Mouse (Mus musculus): ENCODE measurements around the gene Myom3. TPM values are rescaled to one million over a fixed set of nuclear protein-coding genes. Genes with fewer than 3 reads are reported as not detected.
A peak's percentile ranks its signal among the peaks of the same experiment; 100 is the strongest.

Gene Myom3
- polyA plus RNA-seq, 1 experiment from 2014 or later: 1.0 TPM

DNA sequence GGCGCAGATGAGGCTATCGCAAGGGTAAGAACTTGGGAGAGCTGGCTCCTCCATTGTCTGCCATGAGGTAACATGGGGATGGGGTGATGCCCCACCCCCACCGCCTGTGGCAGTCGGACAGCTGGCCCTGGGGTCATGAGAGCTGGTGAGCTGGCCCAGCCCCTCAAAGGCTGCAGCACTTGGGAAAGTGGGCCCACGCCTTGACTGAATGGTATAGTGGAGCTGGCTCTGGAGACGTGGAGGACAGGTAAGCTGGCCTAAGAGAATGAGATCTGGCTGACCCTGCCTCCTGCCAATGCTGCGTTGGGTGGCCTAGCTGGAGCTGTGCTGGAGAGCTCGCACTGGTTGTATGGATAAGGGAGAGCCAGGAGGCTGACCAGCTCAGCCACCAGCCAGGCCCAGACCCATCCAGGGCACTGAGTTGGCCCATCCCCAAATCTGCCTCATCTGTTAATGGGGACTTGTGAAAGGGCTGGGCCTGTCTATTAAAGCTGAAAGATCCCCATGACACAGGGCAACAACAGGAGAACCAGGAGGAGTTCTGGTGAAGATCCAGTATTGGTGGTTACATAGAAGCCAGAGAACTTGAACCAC lies 74.7 kb downstream of the Myom3 start:
- Histone ChIP-seq H3K27me3 (ENCODE audit: control insufficient read depth, insufficient read depth, low read depth, low read length) (no peaks in the 10 kb centered on the region), H3K4me3 (ENCODE audit: low read length) (no peak overlapping the region), H3K9ac (ENCODE audit: low read length) (no peak overlapping the region), H3K4me2 (ENCODE audit: low read depth, low read length) (no peak overlapping the region), H3K4me1 (replicated peaks; ENCODE audit: control insufficient read depth, insufficient read depth, low read length) (peaks cover 17% of the 10 kb centered on the region), H3K36me3 (ENCODE audit: control insufficient read depth, insufficient read depth, low read length) (no peaks in the 10 kb centered on the region), H3K27ac (ENCODE audit: low read length) (no peak overlapping the region), H3K9me3 (ENCODE audit: control insufficient read depth, low read length) (no peaks in the 10 kb centered on the region)
- no peak for ATAC-seq (ENCODE audit: low read depth)
- WGBS: 70% methylated on average over 8 of the region's 8 CpGs

DNA sequence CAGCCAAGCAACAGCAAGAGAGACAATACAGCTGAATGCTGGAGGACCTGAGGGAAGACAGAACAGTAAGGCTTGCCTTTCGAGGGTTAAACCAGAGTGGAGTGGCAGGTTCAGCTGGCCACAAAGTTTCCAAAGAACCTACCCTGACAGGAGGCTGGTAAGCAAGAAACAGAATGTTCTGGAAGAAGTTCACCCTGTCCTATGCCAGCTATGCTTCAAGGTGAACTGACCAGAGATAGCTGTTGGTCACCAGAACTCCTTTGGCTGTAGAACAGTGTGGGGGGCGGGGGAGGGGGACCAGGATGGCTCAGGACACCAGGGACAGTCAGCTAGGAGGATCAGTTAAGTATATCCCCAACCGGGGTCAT lies 79.4 kb downstream of the Myom3 start:
- no peak for ATAC-seq (ENCODE audit: low read depth)
- H3K9ac ChIP-seq (ENCODE audit: low read length): no peak overlapping the region
- 71% methylated on average over 3 of the region's 3 CpGs for WGBS
- H3K27me3 ChIP-seq (ENCODE audit: control insufficient read depth, insufficient read depth, low read depth, low read length): no peaks in the 10 kb centered on the region
- H3K4me2 ChIP-seq (ENCODE audit: low read depth, low read length): no peak overlapping the region
- H3K4me1 ChIP-seq (replicated peaks; ENCODE audit: control insufficient read depth, insufficient read depth, low read length): 0 out of 2 replicates have a peak, but pooled peaks cover 3% of the 10 kb centered on the region
- H3K27ac ChIP-seq (ENCODE audit: low read length): no peak overlapping the region
- no peaks in the 10 kb centered on the region for H3K36me3 ChIP-seq (ENCODE audit: control insufficient read depth, insufficient read depth, low read length)
- H3K4me3 ChIP-seq (ENCODE audit: low read length): no peak overlapping the region
- no peaks in the 10 kb centered on the region for H3K9me3 ChIP-seq (ENCODE audit: control insufficient read depth, low read length)

DNA sequence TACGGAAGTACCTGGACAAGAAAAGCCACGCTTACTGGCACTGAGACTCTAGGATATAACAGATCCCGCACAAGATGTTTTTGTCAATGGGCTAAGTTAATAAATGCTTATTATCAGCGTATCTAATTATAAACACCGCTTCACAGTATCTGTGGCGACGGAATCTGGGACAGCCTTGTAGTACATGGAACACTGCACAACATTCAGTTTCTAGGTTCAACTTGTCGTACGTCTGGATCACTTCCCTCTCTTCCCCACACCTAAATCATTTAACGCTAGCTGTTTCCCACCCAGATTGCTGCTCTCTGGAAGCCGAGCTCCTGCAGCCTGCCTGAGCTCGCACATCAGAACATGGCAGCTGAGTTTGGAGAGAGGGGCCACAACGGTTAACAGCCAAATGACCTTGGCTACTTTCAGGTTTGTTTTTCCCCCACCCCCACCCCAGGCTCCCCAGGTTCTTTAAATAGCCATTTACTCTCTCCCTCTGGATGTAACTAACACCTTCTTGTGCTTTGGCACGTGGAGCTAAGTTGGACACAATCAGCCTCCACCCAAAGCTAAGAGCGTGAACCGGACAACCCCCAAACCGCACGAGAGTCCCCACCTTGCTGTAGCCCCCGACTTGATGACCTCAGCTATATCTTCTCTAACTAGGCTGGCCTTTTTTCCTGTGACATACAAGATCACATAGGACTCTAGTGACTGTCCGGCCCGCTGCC lies 79.9 kb downstream of the Myom3 start:
- H3K4me3 ChIP-seq (ENCODE audit: low read length): no peak overlapping the region
- no peaks in the 10 kb centered on the region for H3K9me3 ChIP-seq (ENCODE audit: control insufficient read depth, low read length)
- ATAC-seq (ENCODE audit: low read depth): no peak
- no peak overlapping the region for H3K9ac ChIP-seq (ENCODE audit: low read length)
- H3K36me3 ChIP-seq (ENCODE audit: control insufficient read depth, insufficient read depth, low read length): no peaks in the 10 kb centered on the region
- H3K27ac ChIP-seq (ENCODE audit: low read length): no peak overlapping the region
- H3K27me3 ChIP-seq (ENCODE audit: control insufficient read depth, insufficient read depth, low read depth, low read length): no peaks in the 10 kb centered on the region
- no peak overlapping the region for H3K4me2 ChIP-seq (ENCODE audit: low read depth, low read length)
- 67% methylated on average over 21 of the region's 21 CpGs for WGBS
- no peaks in the 10 kb centered on the region for H3K4me1 ChIP-seq (replicated peaks; ENCODE audit: control insufficient read depth, insufficient read depth, low read length)

DNA sequence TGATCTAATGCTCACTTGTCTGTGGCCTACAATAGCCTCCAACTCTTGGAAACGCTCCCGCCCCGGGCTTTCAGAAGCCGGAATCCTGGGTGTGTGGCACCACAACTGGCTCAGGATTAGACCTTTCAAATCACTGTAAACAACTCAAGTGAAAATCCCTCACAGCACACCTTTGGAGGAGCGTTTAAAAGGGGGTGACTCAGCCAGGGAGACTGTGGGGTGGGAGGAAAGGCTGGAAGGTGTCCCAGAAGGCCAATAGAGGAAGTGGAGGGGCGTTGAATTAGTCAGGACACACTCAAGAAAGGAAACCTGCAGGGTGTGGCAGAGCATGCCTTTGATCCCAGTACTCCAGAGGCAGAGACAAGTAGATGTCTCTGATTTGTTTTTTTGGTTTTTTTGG lies 84.9 kb downstream of the Myom3 start:
- Histone ChIP-seq H3K36me3 (ENCODE audit: control insufficient read depth, insufficient read depth, low read length) (no peaks in the 10 kb centered on the region), H3K4me3 (ENCODE audit: low read length) (no peak overlapping the region), H3K27me3 (ENCODE audit: control insufficient read depth, insufficient read depth, low read depth, low read length) (no peaks in the 10 kb centered on the region), H3K27ac (ENCODE audit: low read length) (no peak overlapping the region), H3K9me3 (ENCODE audit: control insufficient read depth, low read length) (peaks cover 4% of the 10 kb centered on the region), H3K4me2 (ENCODE audit: low read depth, low read length) (no peak overlapping the region), H3K4me1 (replicated peaks; ENCODE audit: control insufficient read depth, insufficient read depth, low read length) (no peaks in the 10 kb centered on the region), H3K9ac (ENCODE audit: low read length) (no peak overlapping the region)
- WGBS: 58% methylated on average over 6 of the region's 6 CpGs
- ATAC-seq (ENCODE audit: low read depth): 0 out of 2 replicates have a peak, but pooled peaks have one; percentile 28

- Histone ChIP-seq H3K9me3 (ENCODE audit: control insufficient read depth, low read length) (peaks cover 4% of the 10 kb centered on the region), H3K27ac (ENCODE audit: low read length) (no peak overlapping the region), H3K9ac (ENCODE audit: low read length) (no peak overlapping the region), H3K27me3 (ENCODE audit: control insufficient read depth, insufficient read depth, low read depth, low read length) (no peaks in the 10 kb centered on the region), H3K4me3 (ENCODE audit: low read length) (no peak overlapping the region), H3K4me1 (replicated peaks; ENCODE audit: control insufficient read depth, insufficient read depth, low read length) (0 out of 2 replicates have a peak, but pooled peaks cover 3% of the 10 kb centered on the region), H3K4me2 (ENCODE audit: low read depth, low read length) (no peak overlapping the region), H3K36me3 (ENCODE audit: control insufficient read depth, insufficient read depth, low read length) (no peaks in the 10 kb centered on the region)
- 42% methylated on average over 5 of the region's 5 CpGs for WGBS
- no peak for ATAC-seq (ENCODE audit: low read depth)
These were observed 88.1 kb downstream of the Myom3 start for GRCm38 (mm10) chr4:135847581-135847980.

DNA sequence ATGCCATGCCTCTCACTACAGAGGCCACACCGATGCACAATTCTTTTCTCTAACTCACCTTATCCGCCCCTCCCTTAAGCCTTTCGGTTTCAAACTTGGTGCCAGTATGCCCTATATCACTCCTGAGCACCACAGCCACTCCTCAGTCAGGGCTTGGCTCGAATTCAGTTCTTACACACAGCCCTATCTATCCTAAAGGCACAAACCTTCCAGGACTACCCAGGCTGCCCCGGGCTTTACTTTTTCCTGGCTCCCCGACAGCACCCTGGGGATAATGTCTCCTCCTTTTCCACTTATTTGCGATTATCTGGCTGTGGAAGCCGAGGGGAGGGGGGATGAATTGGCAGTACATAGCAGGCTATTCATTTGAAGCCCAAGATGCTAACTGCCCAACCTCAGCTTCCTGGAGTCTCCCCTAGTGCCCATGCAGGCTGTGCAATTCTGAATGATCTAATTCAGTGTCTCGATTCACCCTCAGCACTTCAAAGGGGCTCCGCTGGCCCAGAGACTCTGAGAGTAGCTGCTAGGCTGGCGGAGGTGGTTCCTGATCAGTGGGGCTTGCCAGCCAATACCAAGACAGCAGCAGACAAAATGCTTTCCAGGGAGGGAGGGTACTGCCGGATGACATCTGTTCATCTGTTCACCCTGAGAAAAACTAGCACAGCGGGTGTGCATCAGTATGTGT lies 91.0 kb downstream of the Myom3 start:
- WGBS: 36% methylated on average over 13 of the region's 13 CpGs
- no peaks in the 10 kb centered on the region for H3K27me3 ChIP-seq (ENCODE audit: control insufficient read depth, insufficient read depth, low read depth, low read length)
- no peaks in the 10 kb centered on the region for H3K36me3 ChIP-seq (ENCODE audit: control insufficient read depth, insufficient read depth, low read length)
- no peak for ATAC-seq (ENCODE audit: low read depth)
- peaks cover 7% of the 10 kb centered on the region; the same call in 1 of the 2 replicates for H3K4me1 ChIP-seq (replicated peaks; ENCODE audit: control insufficient read depth, insufficient read depth, low read length)
- no peak overlapping the region for H3K4me3 ChIP-seq (ENCODE audit: low read length)
- no peak overlapping the region for H3K4me2 ChIP-seq (ENCODE audit: low read depth, low read length)
- H3K9ac ChIP-seq (ENCODE audit: low read length): peak overlapping the region; percentile 25; the same call in 1 of the 2 replicates
- no peak overlapping the region for H3K27ac ChIP-seq (ENCODE audit: low read length)
- H3K9me3 ChIP-seq (ENCODE audit: control insufficient read depth, low read length): no peaks in the 10 kb centered on the region

DNA sequence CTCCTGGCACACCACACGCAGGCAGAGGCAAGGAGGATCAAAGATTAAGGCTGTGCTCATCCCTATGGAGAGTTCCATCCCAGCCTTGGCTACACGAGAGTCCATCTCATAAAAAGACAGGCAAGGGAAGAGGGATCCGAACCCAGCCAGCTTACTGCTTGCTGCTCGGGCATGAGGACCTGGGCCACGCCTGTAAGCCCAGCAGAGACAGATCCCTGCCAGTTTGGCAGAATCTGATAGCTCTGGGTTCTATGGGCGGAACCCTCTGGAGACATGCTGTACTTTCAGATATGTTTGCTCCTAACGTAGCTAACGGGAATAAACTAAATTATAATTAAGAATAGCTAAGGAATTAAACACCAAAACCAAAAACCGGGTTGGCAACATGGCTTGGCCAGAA lies 92.4 kb downstream of the Myom3 start:
- Histone ChIP-seq H3K9me3 (ENCODE audit: control insufficient read depth, low read length) (no peaks in the 10 kb centered on the region), H3K4me1 (replicated peaks; ENCODE audit: control insufficient read depth, insufficient read depth, low read length) (peaks cover 7% of the 10 kb centered on the region; the same call in 1 of the 2 replicates), H3K27ac (ENCODE audit: low read length) (no peak overlapping the region), H3K27me3 (ENCODE audit: control insufficient read depth, insufficient read depth, low read depth, low read length) (no peaks in the 10 kb centered on the region), H3K4me3 (ENCODE audit: low read length) (no peak overlapping the region), H3K36me3 (ENCODE audit: control insufficient read depth, insufficient read depth, low read length) (no peaks in the 10 kb centered on the region), H3K4me2 (ENCODE audit: low read depth, low read length) (no peak overlapping the region), H3K9ac (ENCODE audit: low read length) (no peak overlapping the region)
- no peak for ATAC-seq (ENCODE audit: low read depth)
- 80% methylated on average over 9 of the region's 9 CpGs for WGBS

- Histone ChIP-seq H3K4me2 (ENCODE audit: low read depth, low read length) (no peak overlapping the region), H3K27ac (ENCODE audit: low read length) (peak overlapping the region; percentile 40; the same call in 1 of the 2 replicates), H3K4me3 (ENCODE audit: low read length) (no peak overlapping the region), H3K9me3 (ENCODE audit: control insufficient read depth, low read length) (no peaks in the 10 kb centered on the region), H3K27me3 (ENCODE audit: control insufficient read depth, insufficient read depth, low read depth, low read length) (no peaks in the 10 kb centered on the region), H3K4me1 (replicated peaks; ENCODE audit: control insufficient read depth, insufficient read depth, low read length) (peaks cover 18% of the 10 kb centered on the region), H3K36me3 (ENCODE audit: control insufficient read depth, insufficient read depth, low read length) (no peaks in the 10 kb centered on the region), H3K9ac (ENCODE audit: low read length) (peak overlapping the region; percentile 22; the same call in 1 of the 2 replicates)
- 85% methylated on average over 14 of the region's 14 CpGs for WGBS
- ATAC-seq (ENCODE audit: low read depth): no peak
These were observed 94.6 kb downstream of the Myom3 start for GRCm38 (mm10) chr4:135853987-135854546.

DNA sequence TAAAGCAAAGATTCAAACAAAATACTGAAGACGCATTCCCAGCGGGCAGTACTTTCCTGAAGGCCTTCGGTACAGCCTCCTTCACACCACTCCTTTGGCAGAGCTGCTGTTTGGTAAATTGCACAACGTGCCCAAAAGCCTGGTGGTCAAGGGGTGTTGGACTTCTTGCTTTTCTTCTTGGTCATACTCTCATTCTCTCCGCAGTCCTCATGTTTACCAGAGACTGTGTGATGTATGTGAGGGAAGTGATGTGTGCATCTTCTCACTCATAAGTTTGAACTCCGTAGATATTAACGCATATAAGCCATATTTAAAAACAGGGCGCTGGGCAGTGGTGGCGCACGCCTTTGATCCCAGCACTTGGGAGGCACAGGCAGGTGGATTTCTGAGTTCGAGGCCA lies 95.1 kb downstream of the Myom3 start:
- Histone ChIP-seq H3K27me3 (ENCODE audit: control insufficient read depth, insufficient read depth, low read depth, low read length) (no peaks in the 10 kb centered on the region), H3K9ac (ENCODE audit: low read length) (peak overlapping the region; percentile 95), H3K4me3 (ENCODE audit: low read length) (peak overlapping the region; percentile 91), H3K4me2 (ENCODE audit: low read depth, low read length) (peak overlapping the region; percentile 89), H3K9me3 (ENCODE audit: control insufficient read depth, low read length) (no peaks in the 10 kb centered on the region), H3K4me1 (replicated peaks; ENCODE audit: control insufficient read depth, insufficient read depth, low read length) (peaks cover 23% of the 10 kb centered on the region), H3K27ac (ENCODE audit: low read length) (peak overlapping the region; percentile 99), H3K36me3 (ENCODE audit: control insufficient read depth, insufficient read depth, low read length) (no peaks in the 10 kb centered on the region)
- ATAC-seq (ENCODE audit: low read depth): no peak
- WGBS: 58% methylated on average over 11 of the region's 11 CpGs
